Mouse (Mus musculus): ENCODE results near the gene Ptcd1.

DNA sequence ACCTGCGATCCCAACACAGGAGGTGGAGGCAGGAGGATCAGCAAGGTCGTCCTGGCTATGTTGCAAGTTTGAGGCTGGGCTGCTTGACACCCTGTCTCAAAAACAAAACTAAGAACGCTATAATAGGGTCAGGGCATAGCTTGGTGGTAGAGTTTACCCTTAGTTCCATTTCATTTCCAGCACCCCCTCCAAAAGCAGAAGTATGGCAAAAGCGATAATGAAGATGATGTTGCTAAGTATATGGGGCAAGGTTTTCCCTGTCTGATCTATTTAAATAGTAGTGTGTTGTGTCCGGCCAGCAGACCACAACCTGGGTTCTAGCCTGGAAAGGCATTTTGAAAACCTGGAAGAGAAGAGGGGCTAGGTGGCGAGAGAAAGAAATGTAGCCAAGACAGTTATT is 41.0 kb upstream of the Ptcd1 start:
- TF ChIP-seq CTCF (IDR thresholded peaks at IDR 0.05; ENCODE audit: control insufficient read depth, insufficient read depth, insufficient replicate concordance, low read depth, low read length) (no peak), POLR2A (IDR thresholded peaks at IDR 0.05; ENCODE audit: control insufficient read depth, low read depth, low read length) (no peak)

Measured in testis, adult 2 months (tissue).